Mouse (Mus musculus): ENCODE data around the gene 1700074P13Rik.

DNA sequence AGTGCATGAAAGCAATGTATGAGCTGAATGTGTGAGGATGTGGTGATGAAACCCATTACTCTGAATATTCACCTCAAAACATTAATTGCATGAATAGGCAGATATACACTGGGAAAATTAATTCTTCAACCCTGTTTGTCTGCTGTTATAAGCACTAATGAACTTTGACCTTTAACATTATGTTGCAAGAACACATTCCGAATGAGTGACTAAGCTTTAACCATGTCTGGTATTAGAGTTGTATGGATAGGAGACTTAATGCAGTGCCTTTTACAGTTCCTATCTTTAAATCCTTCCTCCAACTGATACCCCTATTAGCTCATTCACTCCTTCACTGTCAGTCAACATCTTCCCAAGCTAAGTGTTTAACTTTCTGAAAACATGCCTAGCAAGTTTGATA lies 45.6 kb downstream of the 1700074P13Rik start:
- TF ChIP-seq CTCF (IDR thresholded peaks at IDR 0.05; ENCODE audit: low read depth), result no peak
- no peak for TF ChIP-seq EP300 (IDR thresholded peaks at IDR 0.05; ENCODE audit: low read depth)
